Mouse (Mus musculus) limb, embryonic 13.5 days (tissue): Measurements from ENCODE around the gene Fam13c. TPM values are rescaled to one million over a fixed set of nuclear protein-coding genes. Genes with fewer than 3 reads are reported as not detected.

Experiments
- ATAC-seq: fragments of 200-750 bp; cut with Nextera tagmentation; 2 replicates; pipeline ENCODE4 v1.8.0; 2017; ENCODE audit warnings: low read depth, moderate number of reproducible peaks, moderate TSS enrichment; ENCODE audit not compliant: low FRiP score
- H3K27ac ChIP-seq: fragments of 300-500 bp; sonication (generic); 2 replicates; pipeline ENCODE4 v1.5.1; 2015; ENCODE audit warnings: inconsistent platforms, mild to moderate bottlenecking, moderate library complexity
- H3K27me3 ChIP-seq: fragments of 300-500 bp; sonication (generic); 2 replicates; pipeline ENCODE4 v1.6.1; 2015; ENCODE audit warnings: mild to moderate bottlenecking, inconsistent platforms
- H3K36me3 ChIP-seq: fragments of 300-500 bp; sonication (generic); 2 replicates; pipeline ENCODE4 v1.6.1; 2015; ENCODE audit warnings: inconsistent platforms, mild to moderate bottlenecking, moderate library complexity
- H3K4me1 ChIP-seq: fragments of 300-500 bp; sonication (generic); 2 replicates; pipeline ENCODE4 v1.6.1; 2015; ENCODE audit warnings: inconsistent platforms
- H3K4me2 ChIP-seq: fragments of 300-500 bp; sonication (generic); replicated peaks from 2 replicates; pipeline ENCODE4 v1.6.1; 2015; ENCODE audit warnings: inconsistent platforms, mild to moderate bottlenecking, moderate library complexity
- H3K4me3 ChIP-seq: fragments of 300-500 bp; sonication (generic); 2 replicates; pipeline ENCODE4 v1.5.1; 2015; ENCODE audit warnings: moderate library complexity, mild to moderate bottlenecking, inconsistent platforms
- H3K9ac ChIP-seq: fragments of 300-500 bp; sonication (generic); 2 replicates; pipeline ENCODE4 v1.6.1; 2015; ENCODE audit warnings: mild to moderate bottlenecking, inconsistent platforms
- H3K9me3 ChIP-seq: fragments of 300-500 bp; sonication (generic); 2 replicates; pipeline ENCODE4 v1.6.1; 2016; ENCODE audit warnings: inconsistent platforms
- WGBS: fragments of 180-500 bp; shearing (Covaris S2); methylation state at CpG from one replicate; pipeline ENCODE4 v1.1.7; 2015; 5-methylcytosine and 5-hydroxymethylcytosine counted together
- polyA plus RNA-seq: library from polyadenylated mRNA; unstranded; fragments of >200 nt; fragmentation: Nextera tagmentation; extraction: Ambion mirVana; gene quantifications from 2 replicates; pipeline ENCODE4 v1.2.1, GENCODE M21; 2015

Gene Fam13c
- polyA plus RNA-seq, 1 experiment from 2014 or later = 13.0 TPM

- WGBS = 22% methylated on average over 3 of the region's 3 CpGs
- Histone ChIP-seq H3K9me3 (no peaks in the 10 kb centered on the region), H3K36me3 (no peaks in the 10 kb centered on the region), H3K4me3 (no peak overlapping the region), H3K27ac (no peak overlapping the region), H3K9ac (no peak overlapping the region), H3K4me2 (no peak overlapping the region), H3K27me3 (no peaks in the 10 kb centered on the region), H3K4me1 (no peaks in the 10 kb centered on the region)
- ATAC-seq = no peak
Measured at GRCm38 (mm10) chr10:70586876-70587405, 146.7 kb downstream of the Fam13c start.

GRCm38 (mm10) chr10:70594007-70594406 is 153.7 kb downstream of the Fam13c start:
- Histone ChIP-seq H3K9ac (no peak overlapping the region), H3K4me1 (peaks cover 9% of the 10 kb centered on the region), H3K4me3 (no peak overlapping the region), H3K9me3 (no peaks in the 10 kb centered on the region), H3K4me2 (no peak overlapping the region), H3K36me3 (no peaks in the 10 kb centered on the region), H3K27me3 (peaks cover 16% of the 10 kb centered on the region), H3K27ac (no peak overlapping the region)
- WGBS = 57% methylated on average over 1 of the region's 1 CpGs
- ATAC-seq = no peak

- ATAC-seq = no peak
- WGBS = 25% methylated on average over 10 of the region's 10 CpGs
- no peak overlapping the region for H3K9ac ChIP-seq
Measured at GRCm38 (mm10) chr10:70598081-70598515, 157.8 kb downstream of the Fam13c start.

GRCm38 (mm10) chr10:70598516-70599125 is 158.3 kb downstream of the Fam13c start:
- Histone ChIP-seq H3K36me3 (no peaks in the 10 kb centered on the region), H3K4me2 (peak overlapping the region; percentile 88), H3K27me3 (peaks cover 46% of the 10 kb centered on the region), H3K27ac (no peak overlapping the region), H3K9ac (peak overlapping the region; percentile 39; the same call in 1 of the 2 replicates), H3K4me3 (peak overlapping the region; percentile 67), H3K9me3 (no peaks in the 10 kb centered on the region), H3K4me1 (peaks cover 15% of the 10 kb centered on the region)
- ATAC-seq = peak; percentile 8
- under 1% methylated on average over 47 of the region's 48 CpGs for WGBS

More at GRCm38 (mm10) chr10:70598081-70598515, 157.8 kb downstream of the Fam13c start:
- Histone ChIP-seq H3K27me3 (peaks cover 46% of the 10 kb centered on the region), H3K4me1 (peaks cover 15% of the 10 kb centered on the region), H3K4me2 (peak overlapping the region; percentile 88), H3K4me3 (peak overlapping the region; percentile 67), H3K9me3 (no peaks in the 10 kb centered on the region), H3K27ac (no peak overlapping the region), H3K36me3 (no peaks in the 10 kb centered on the region)

- peak; percentile 92 for ATAC-seq
- no peak overlapping the region for H3K27ac ChIP-seq
Measured at GRCm38 (mm10) chr10:70599126-70599924, 159.0 kb downstream of the Fam13c start.

GRCm38 (mm10) chr10:70599925-70600305 is 159.6 kb downstream of the Fam13c start:
- ATAC-seq = peak; percentile 1; the same call in 1 of the 2 replicates

More at GRCm38 (mm10) chr10:70599126-70599924, 159.0 kb downstream of the Fam13c start:
- Histone ChIP-seq H3K4me1 (peaks cover 15% of the 10 kb centered on the region), H3K36me3 (no peaks in the 10 kb centered on the region), H3K9me3 (no peaks in the 10 kb centered on the region), H3K9ac (peak overlapping the region; percentile 61), H3K4me2 (peak overlapping the region; percentile 88), H3K27me3 (peaks cover 46% of the 10 kb centered on the region), H3K4me3 (peak overlapping the region; percentile 67)
- WGBS = under 1% methylated on average over 111 of the region's 124 CpGs

More at GRCm38 (mm10) chr10:70599925-70600305, 159.6 kb downstream of the Fam13c start:
- under 1% methylated on average over 28 of the region's 28 CpGs for WGBS
- H3K4me2 ChIP-seq = peak overlapping the region; percentile 88
- peaks cover 46% of the 10 kb centered on the region for H3K27me3 ChIP-seq
- H3K27ac ChIP-seq = no peak overlapping the region
- H3K4me1 ChIP-seq = peaks cover 15% of the 10 kb centered on the region
- no peaks in the 10 kb centered on the region for H3K9me3 ChIP-seq
- H3K4me3 ChIP-seq = peak overlapping the region; percentile 67
- H3K9ac ChIP-seq = peak overlapping the region; percentile 61
- no peaks in the 10 kb centered on the region for H3K36me3 ChIP-seq

Other genes starting within 250 kb of the Fam13c start
- gene Mrln, start 235.8 kb upstream of the Fam13c start, polyA plus RNA-seq = 19.7 and 22.8 TPM in 2 replicates
- gene Slc16a9, start 195.4 kb upstream of the Fam13c start, polyA plus RNA-seq = 1.9 and 2.1 TPM in 2 replicates
- gene Phyhipl, start 215.5 kb downstream of the Fam13c start, polyA plus RNA-seq = 3.7 and 4.2 TPM in 2 replicates